Comparison of ENCODE assay signal across 12 mouse cellular contexts in the genomic region with DNA sequence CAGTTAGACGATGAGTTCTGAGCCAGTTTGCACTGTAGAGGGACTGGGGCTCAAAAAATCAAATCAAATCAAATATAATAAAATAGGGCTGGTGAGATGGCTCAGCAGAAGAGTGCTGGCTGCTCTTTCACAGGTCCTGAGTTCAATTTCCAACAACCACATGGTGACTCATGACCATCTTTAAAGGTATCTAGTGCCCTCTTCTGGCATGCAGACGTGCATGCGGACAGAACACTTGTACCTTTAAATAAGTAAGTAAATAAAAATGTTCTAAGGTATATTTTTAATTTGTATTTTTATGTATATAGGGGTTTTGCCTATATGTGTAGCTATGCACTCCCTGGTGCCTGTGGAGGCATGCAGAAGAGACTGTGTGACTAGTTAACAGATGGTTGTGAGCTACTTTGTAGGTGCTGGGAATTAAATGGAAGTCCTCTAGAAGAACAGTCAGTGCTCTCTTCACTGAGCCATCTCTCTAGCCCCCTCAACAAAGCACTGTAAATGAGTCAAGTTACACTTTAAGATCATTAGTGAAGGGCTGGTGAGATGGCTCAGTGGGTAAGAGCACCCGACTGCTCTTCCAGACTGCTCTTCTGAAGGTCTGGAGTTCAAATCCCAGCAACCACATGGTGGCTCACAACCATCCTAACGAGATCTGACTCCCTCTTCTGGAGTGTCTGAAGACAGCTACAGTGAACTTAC. TPM values are rescaled to one million over a fixed set of nuclear protein-coding genes. Genes with fewer than 3 reads are reported as not detected.
A peak's percentile ranks its signal among the peaks of the same experiment; 100 is the strongest.
DNase-seq lines count a peak whose midpoint lies in the region; ATAC-seq and TF ChIP-seq lines count a peak whose summit lies in the region.
"Had no signal": no experiment of that assay in that cellular context is flagged by ENCODE, and none has a peak within 500 bp of the region (broad histone marks: within the 10 kb centered on the region; RNA-seq: fewer than 3 reads in every experiment).

No protein-coding gene starts in this region.

- peaks cover 92% of the 10 kb centered on the region for H3K36me3 ChIP-seq in intestine, postnatal 0 days (ENCODE audit: control insufficient read depth, insufficient read depth)
- H3K36me3 ChIP-seq in intestine, embryonic 16.5 days (ENCODE audit: control insufficient read depth, insufficient read depth, low read length), result peaks cover 24% of the 10 kb centered on the region
- H3K36me3 ChIP-seq in midbrain, postnatal 0 days (ENCODE audit: insufficient read depth, low read length), result peaks cover 61% of the 10 kb centered on the region
- H3K36me3 ChIP-seq in midbrain, embryonic 16.5 days (ENCODE audit: control insufficient read depth, insufficient read depth, low read length), result peaks cover 45% of the 10 kb centered on the region
- H3K36me3 ChIP-seq in splenic B cell, adult 2 months (ENCODE audit: control insufficient read depth, insufficient read depth, low read length, poor library complexity, severe bottlenecking), result peaks cover 28% of the 10 kb centered on the region

- TF ChIP-seq CTCF in intestine, postnatal 0 days (IDR thresholded peaks at IDR 0.05; ENCODE audit: low read depth), result peak; percentile 53
- peak; percentile 36 for TF ChIP-seq CTCF in midbrain, postnatal 0 days (IDR thresholded peaks at IDR 0.05)

- DNase-seq in midbrain, postnatal 0 days (ENCODE audit: low spot score), result no peak
- DNase-seq in MN1 (ENCODE audit: low spot score), result peak; percentile 42
- peak; percentile 25 for DNase-seq in splenic B cell, adult 2 months (ENCODE audit: low read depth, low spot score)
- DNase-seq in left cerebral cortex, postnatal 4 days, result no peak
- DNase-seq: cerebellum, postnatal 14 days; kidney, adult 8-10 months had no signal

- H3K27ac ChIP-seq in intestine, postnatal 0 days (ENCODE audit: low read depth, low read length), result no peak overlapping the region
- H3K27ac ChIP-seq in intestine, embryonic 16.5 days (ENCODE audit: low read length), result no peak overlapping the region
- H3K27ac ChIP-seq in midbrain, postnatal 0 days (ENCODE audit: low read depth, low read length), result no peak overlapping the region
- H3K27ac ChIP-seq in midbrain, embryonic 16.5 days (ENCODE audit: low read length), result no peak overlapping the region
- H3K27ac ChIP-seq: limb, embryonic 13.5 days had no signal

- H3K4me2 ChIP-seq in intestine, postnatal 0 days (replicated peaks; ENCODE audit: low read depth), result no peak overlapping the region
- no peak overlapping the region for H3K4me2 ChIP-seq in intestine, embryonic 16.5 days (ENCODE audit: low read depth, low read length)
- H3K4me2 ChIP-seq in midbrain, postnatal 0 days (ENCODE audit: low read depth, low read length, poor library complexity, severe bottlenecking), result no peak overlapping the region
- H3K4me2 ChIP-seq in midbrain, embryonic 16.5 days (ENCODE audit: low read length), result no peak overlapping the region
- H3K4me2 ChIP-seq: limb, embryonic 13.5 days had no signal

- no peak overlapping the region for H3K4me3 ChIP-seq in intestine, postnatal 0 days (ENCODE audit: low read depth, low read length)
- no peak overlapping the region for H3K4me3 ChIP-seq in intestine, embryonic 16.5 days (ENCODE audit: low read length)
- no peak overlapping the region for H3K4me3 ChIP-seq in midbrain, postnatal 0 days (ENCODE audit: low read depth, low read length)
- no peak overlapping the region for H3K4me3 ChIP-seq in midbrain, embryonic 16.5 days (ENCODE audit: low read depth, low read length)
- H3K4me3 ChIP-seq: erythroblast, embryonic 14.5 days; limb, embryonic 13.5 days had no signal

- H3K4me1 ChIP-seq in intestine, postnatal 0 days (replicated peaks; ENCODE audit: control insufficient read depth, insufficient read depth, low read length), result no peaks in the 10 kb centered on the region
- H3K4me1 ChIP-seq in intestine, embryonic 16.5 days (ENCODE audit: control insufficient read depth, insufficient read depth, low read length), result no peaks in the 10 kb centered on the region
- H3K4me1 ChIP-seq in midbrain, postnatal 0 days (ENCODE audit: insufficient read depth, low read length), result no peaks in the 10 kb centered on the region
- H3K4me1 ChIP-seq in midbrain, embryonic 16.5 days (ENCODE audit: control insufficient read depth, insufficient read depth, low read length), result no peaks in the 10 kb centered on the region
- H3K4me1 ChIP-seq: limb, embryonic 13.5 days had no signal

- no peaks in the 10 kb centered on the region for H3K27me3 ChIP-seq in intestine, postnatal 0 days (replicated peaks; ENCODE audit: control insufficient read depth, insufficient read depth, low read length)
- no peaks in the 10 kb centered on the region for H3K27me3 ChIP-seq in intestine, embryonic 16.5 days (replicated peaks; ENCODE audit: control insufficient read depth, insufficient read depth, low read length)
- no peaks in the 10 kb centered on the region for H3K27me3 ChIP-seq in midbrain, postnatal 0 days (ENCODE audit: insufficient read depth, low read length)
- H3K27me3 ChIP-seq in midbrain, embryonic 16.5 days (ENCODE audit: control insufficient read depth, insufficient read depth, low read depth, low read length), result no peaks in the 10 kb centered on the region
- no peaks in the 10 kb centered on the region for H3K27me3 ChIP-seq in splenic B cell, adult 2 months (ENCODE audit: control insufficient read depth, insufficient read depth, low read length, poor library complexity, severe bottlenecking)
- H3K27me3 ChIP-seq: limb, embryonic 13.5 days had no signal

- H3K9ac ChIP-seq in intestine, postnatal 0 days (ENCODE audit: low read depth, low read length), result no peak overlapping the region
- H3K9ac ChIP-seq in intestine, embryonic 16.5 days (ENCODE audit: low read depth, low read length), result no peak overlapping the region
- H3K9ac ChIP-seq in midbrain, postnatal 0 days (replicated peaks; ENCODE audit: low read length, poor library complexity, severe bottlenecking), result no peak overlapping the region
- H3K9ac ChIP-seq in midbrain, embryonic 16.5 days (ENCODE audit: low read depth, low read length), result no peak overlapping the region
- H3K9ac ChIP-seq: limb, embryonic 13.5 days had no signal

- ATAC-seq in intestine, postnatal 0 days, result no peak
- ATAC-seq in intestine, embryonic 16.5 days, result no peak
- no peak for ATAC-seq in midbrain, postnatal 0 days (ENCODE audit: low FRiP score)
- no peak for ATAC-seq in midbrain, embryonic 16.5 days

- no peaks in the 10 kb centered on the region for H3K9me3 ChIP-seq in intestine, postnatal 0 days (ENCODE audit: control insufficient read depth)
- H3K9me3 ChIP-seq in intestine, embryonic 16.5 days (ENCODE audit: control insufficient read depth, low read length), result no peaks in the 10 kb centered on the region
- no peaks in the 10 kb centered on the region for H3K9me3 ChIP-seq in midbrain, postnatal 0 days (ENCODE audit: low read length)
- H3K9me3 ChIP-seq in midbrain, embryonic 16.5 days (replicated peaks; ENCODE audit: control insufficient read depth, low read length, poor library complexity, severe bottlenecking), result no peaks in the 10 kb centered on the region
- H3K9me3 ChIP-seq: limb, embryonic 13.5 days had no signal

- intact Hi-C loops in left cerebral cortex, postnatal 4 days (cut with DNase I), result loop anchor here (10.0 kb wide), 1 partner anchor 128 kb away; no protein-coding TSS in a partner anchor

- WGBS in intestine, postnatal 0 days, result 81% methylated on average over 4 of the region's 5 CpGs
- WGBS in intestine, embryonic 16.5 days, result 92% methylated on average over 4 of the region's 5 CpGs
- WGBS in midbrain, postnatal 0 days, result 91% methylated on average over 4 of the region's 5 CpGs
- 93% methylated on average over 4 of the region's 5 CpGs for WGBS in midbrain, embryonic 16.5 days

RNA-seq across cellular contexts. Expression of a gene that starts 10.3 kb away (rescaled TPM):
- 29.7 and 33.4 TPM in 2 replicates for polyA plus RNA-seq in intestine, postnatal 0 days (2015; fragmentation: Nextera tagmentation; extraction: Ambion mirVana)
- polyA plus RNA-seq in intestine, embryonic 16.5 days (2015; fragmentation: Nextera tagmentation; extraction: Ambion mirVana), result 107 and 114 TPM in 2 replicates
- 82.9 and 93.2 TPM in 2 replicates for total RNA-seq in midbrain, postnatal 0 days (2014; rRNA removed)
- polyA plus RNA-seq in midbrain, postnatal 0 days (2015; fragmentation: Nextera tagmentation; extraction: Ambion mirVana), result 59.8 and 65.0 TPM in 2 replicates
- polyA plus RNA-seq in midbrain, embryonic 16.5 days (2015; fragmentation: Nextera tagmentation; extraction: Ambion mirVana), result 92.3 and 96.1 TPM in 2 replicates
- 10 to 100 TPM; 82.3 to 83.9 TPM for total RNA-seq in left cerebral cortex, postnatal 4 days (2021)

RNA-seq across cellular contexts. Expression of a gene that starts 10.5 kb away (rescaled TPM):
- polyA plus RNA-seq in intestine, postnatal 0 days (2015; fragmentation: Nextera tagmentation; extraction: Ambion mirVana), result 40.2 and 46.1 TPM in 2 replicates
- 78.5 and 79.3 TPM in 2 replicates for polyA plus RNA-seq in intestine, embryonic 16.5 days (2015; fragmentation: Nextera tagmentation; extraction: Ambion mirVana)
- total RNA-seq in midbrain, postnatal 0 days (2014; rRNA removed), result 45.8 and 50.9 TPM in 2 replicates
- polyA plus RNA-seq in midbrain, postnatal 0 days (2015; fragmentation: Nextera tagmentation; extraction: Ambion mirVana), result 51.0 and 53.9 TPM in 2 replicates
- 72.1 and 77.4 TPM in 2 replicates for polyA plus RNA-seq in midbrain, embryonic 16.5 days (2015; fragmentation: Nextera tagmentation; extraction: Ambion mirVana)
- total RNA-seq in left cerebral cortex, postnatal 4 days (2021), result 10 to 100 TPM; 46.8 to 47.7 TPM

RNA-seq across cellular contexts. Expression of a gene that starts 45.4 kb away (rescaled TPM):
- 6.2 and 6.9 TPM in 2 replicates for polyA plus RNA-seq in intestine, postnatal 0 days (2015; fragmentation: Nextera tagmentation; extraction: Ambion mirVana)
- polyA plus RNA-seq in intestine, embryonic 16.5 days (2015; fragmentation: Nextera tagmentation; extraction: Ambion mirVana), result 13.8 and 15.1 TPM in 2 replicates
- total RNA-seq in midbrain, postnatal 0 days (2014; rRNA removed), result 11.8 and 15.5 TPM in 2 replicates
- polyA plus RNA-seq in midbrain, postnatal 0 days (2015; fragmentation: Nextera tagmentation; extraction: Ambion mirVana), result 3.5 and 4.4 TPM in 2 replicates
- 6.3 and 7.3 TPM in 2 replicates for polyA plus RNA-seq in midbrain, embryonic 16.5 days (2015; fragmentation: Nextera tagmentation; extraction: Ambion mirVana)
- total RNA-seq in left cerebral cortex, postnatal 4 days (2021), result 1 to 10 TPM; 7.8 to 7.9 TPM

RNA-seq across cellular contexts. Expression of a gene that starts 51.2 kb away (rescaled TPM):
- 2.7 and 3.0 TPM in 2 replicates for polyA plus RNA-seq in intestine, postnatal 0 days (2015; fragmentation: Nextera tagmentation; extraction: Ambion mirVana)
- 2.0 and 2.4 TPM in 2 replicates for polyA plus RNA-seq in intestine, embryonic 16.5 days (2015; fragmentation: Nextera tagmentation; extraction: Ambion mirVana)
- total RNA-seq in midbrain, postnatal 0 days (2014; rRNA removed), result 5.4 and 5.8 TPM in 2 replicates
- polyA plus RNA-seq in midbrain, postnatal 0 days (2015; fragmentation: Nextera tagmentation; extraction: Ambion mirVana), result 9.1 and 11.3 TPM in 2 replicates
- 6.9 and 7.7 TPM in 2 replicates for polyA plus RNA-seq in midbrain, embryonic 16.5 days (2015; fragmentation: Nextera tagmentation; extraction: Ambion mirVana)
- 10 to 100 TPM; 13.8 to 14.2 TPM for total RNA-seq in left cerebral cortex, postnatal 4 days (2021)
- total RNA-seq: megakaryocyte, adult 5-6 weeks had no signal
- polyA plus RNA-seq: erythroblast, embryonic 14.5 days had no signal

Comparison
In these comparisons a context has a peak if more than half of its experiments do, and no peak if none do; other contexts are left out.
1. DNase-seq: peak in MN1 (single experiment) and splenic B cell, adult 2 months (single experiment); none in midbrain, postnatal 0 days (single experiment) and left cerebral cortex, postnatal 4 days (single experiment).